Mouse (Mus musculus) thymus, adult 2 months (tissue): ENCODE measurements around the gene Otof.

Experiments used
- CTCF ChIP-seq: fragments of 200-500 bp; IDR thresholded peaks from 2 replicates; pipeline ENCODE4 v1.5.1; 2012; ENCODE audit warnings: mild to moderate bottlenecking, control low read depth, low read length, moderate library complexity, borderline replicate concordance; ENCODE audit not compliant: control insufficient read depth, poor library complexity, insufficient read depth; ENCODE audit errors: extremely low read depth
- POLR2A ChIP-seq: fragments of 200-500 bp; IDR thresholded peaks from 2 replicates; pipeline ENCODE4 v1.6.1; 2012; ENCODE audit warnings: mild to moderate bottlenecking, low read length, control low read depth, moderate library complexity; ENCODE audit not compliant: control insufficient read depth, poor library complexity, insufficient read depth; ENCODE audit errors: extremely low read depth

DNA sequence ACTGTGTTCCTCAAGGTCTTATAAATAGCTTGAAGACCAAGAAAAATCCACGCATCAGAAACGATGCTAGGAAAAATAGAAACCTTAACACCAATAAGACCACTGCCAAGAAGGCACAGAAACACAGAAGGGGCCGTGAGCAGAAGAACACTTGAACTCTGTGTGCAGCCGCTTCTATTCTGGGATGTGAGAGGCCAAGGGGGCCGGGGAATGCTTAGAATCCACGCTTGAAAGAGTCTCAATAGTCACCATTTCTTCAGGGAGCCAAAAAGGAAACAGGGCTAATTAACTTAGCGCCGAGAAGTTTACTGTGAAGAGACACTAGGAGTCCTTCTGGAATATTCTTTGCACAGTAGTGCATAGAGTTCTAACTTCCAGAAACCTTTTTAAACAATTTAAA is 60.6 kb downstream of the Otof start:
- TF ChIP-seq CTCF (no peak), POLR2A (no peak)
